Mouse (Mus musculus) right cerebral cortex, adult 2 months (tissue): ENCODE measurements at regions not wholly inside any gene's neighbourhood (a gene's known extent, or its start where the extent isn't known, plus 50 kb on each side); places are given as distances from the start of the nearest gene placed in this dataset.
A peak's percentile ranks its signal among the peaks of the same experiment; 100 is the strongest.

Experiments used
- DNase-seq, 2 experiments: peaks; one replicate each; pipeline ENCODE4 v3.0.0; 2021 to 2022; ENCODE audit warnings: low spot score in 2 of 2

DNA sequence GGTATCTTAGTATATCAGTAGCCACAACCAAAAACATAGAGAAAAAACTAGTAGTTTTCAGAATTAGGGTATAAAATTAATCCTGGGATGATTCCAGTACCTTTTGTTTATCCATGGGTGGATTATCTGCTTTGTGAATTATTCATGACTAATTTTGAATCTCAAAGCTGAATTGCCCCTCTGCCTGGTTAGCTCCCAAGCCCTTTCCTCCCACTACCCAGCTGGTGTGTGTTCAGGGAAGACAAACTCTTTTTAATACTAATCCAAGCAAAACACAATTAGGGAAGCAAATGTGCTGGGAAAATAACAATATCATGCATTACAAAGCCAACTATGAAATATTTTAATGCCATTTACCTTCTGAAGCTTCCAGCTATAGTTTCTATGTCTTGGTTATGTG is 347.4 kb downstream of the Gm43517 start:
- DNase-seq = no peak

DNA sequence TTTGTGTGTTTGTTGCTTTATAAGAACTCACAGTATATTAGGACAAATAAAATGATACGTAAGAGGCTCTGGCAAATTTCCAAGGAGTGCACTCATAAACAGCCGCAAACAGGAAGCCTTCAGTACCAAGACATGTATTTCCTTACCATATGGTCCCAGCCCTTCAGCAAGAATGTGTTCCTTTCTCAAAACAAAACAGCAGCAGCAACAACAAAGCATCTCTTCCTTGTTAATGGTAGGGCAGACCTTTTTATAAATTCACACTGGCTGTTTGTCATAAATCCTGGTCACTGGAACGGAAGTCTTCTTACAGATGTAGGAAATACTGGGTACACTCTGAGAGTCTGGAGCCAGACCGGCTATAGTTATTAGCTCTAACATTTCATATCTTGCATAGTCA is 352.1 kb downstream of the Gm43517 start:
- DNase-seq = no peak

DNA sequence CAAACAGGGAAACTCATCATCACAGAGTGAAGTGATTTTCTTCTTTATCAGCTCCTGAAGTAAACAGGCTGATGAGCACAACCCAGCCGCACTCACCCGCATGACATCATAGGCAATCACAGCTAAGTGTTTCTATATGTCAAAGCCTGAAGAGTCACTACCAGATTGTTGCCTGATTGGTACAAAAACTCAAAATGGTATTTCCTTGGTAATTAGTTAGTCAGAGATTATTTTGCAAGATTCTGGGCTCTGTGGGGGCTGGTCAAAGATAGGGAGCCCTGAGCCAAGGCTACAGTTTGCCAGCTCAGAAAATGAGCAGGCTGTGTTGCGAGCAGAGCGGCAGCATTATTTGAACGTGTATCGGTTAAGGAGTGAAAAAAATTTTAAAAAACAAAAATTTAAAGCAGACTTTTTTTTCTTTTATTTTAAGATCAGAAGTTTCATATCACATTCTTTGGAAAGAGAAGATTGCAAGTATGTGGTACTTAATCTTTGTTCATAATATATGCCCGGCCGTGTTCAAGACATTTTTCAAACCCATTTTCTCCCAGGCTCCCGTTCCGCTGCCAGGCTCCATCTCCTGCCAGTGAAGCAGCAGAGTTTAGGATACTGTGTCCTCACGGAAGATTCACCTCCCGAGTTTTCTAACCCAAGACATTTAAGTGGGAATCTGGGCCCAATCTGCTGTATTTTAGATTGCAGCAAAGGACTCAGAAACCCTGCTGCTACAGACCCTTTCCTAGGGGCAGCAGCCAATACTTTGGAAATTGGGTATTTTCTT is 355.2 kb downstream of the Gm43517 start:
- peak; percentile 23 to 56 for DNase-seq

DNA sequence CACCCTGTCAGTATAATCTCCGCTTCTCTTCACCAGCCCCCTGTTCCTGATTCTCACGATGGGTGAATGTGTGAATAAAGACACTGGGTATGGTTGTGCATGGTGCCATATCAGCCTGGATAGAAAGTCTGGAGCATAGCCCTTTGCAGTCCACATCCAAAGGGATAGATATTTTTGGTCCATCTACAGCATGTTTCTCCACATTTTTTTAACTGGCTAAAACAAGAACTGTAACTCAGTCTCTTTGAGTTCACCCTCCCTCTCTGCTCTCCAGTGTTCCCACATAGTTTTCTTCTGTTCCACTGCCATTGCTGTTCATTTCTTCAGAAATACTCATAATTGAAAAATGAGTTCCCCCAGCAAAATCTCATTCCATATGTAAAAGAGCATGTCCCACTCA is 358.4 kb downstream of the Gm43517 start:
- DNase-seq = no peak

DNA sequence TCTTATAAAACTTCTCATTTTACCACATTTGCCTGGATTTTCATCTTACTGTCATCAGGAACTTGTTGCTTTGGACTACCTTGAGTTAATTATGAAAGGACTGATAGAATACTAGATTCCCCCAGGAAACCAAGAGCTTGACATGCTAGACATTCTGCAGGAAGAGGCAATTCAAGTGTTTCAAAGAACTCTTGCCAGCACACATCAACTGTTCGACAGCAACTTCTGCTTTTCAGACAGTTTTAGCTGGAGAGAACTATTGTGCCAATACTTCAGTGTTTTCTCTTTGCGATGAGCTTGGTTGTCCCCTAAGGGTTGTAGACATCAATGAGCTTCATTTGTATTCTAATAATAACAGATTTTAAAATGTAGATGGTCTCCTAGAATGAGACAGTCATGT is 362.1 kb downstream of the Gm43517 start:
- no peak for DNase-seq

DNA sequence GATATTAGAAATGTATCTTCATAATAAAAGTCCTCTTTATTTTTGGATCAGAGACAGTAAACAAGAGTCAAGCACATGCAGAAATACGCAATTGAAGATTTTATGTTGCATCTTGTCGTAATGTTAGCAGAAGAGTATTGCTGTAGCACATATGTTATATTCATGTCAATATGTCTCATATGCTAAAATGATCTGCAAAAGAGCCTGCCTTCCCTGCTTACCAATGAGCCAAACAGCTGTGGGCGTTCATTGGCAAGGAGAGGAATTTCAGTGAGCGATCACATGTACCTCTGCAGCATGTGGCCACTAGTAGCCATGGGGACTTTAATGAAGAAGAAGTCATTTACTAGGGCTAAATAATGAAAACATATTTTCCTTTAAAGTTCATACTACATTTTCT is 373.4 kb downstream of the Gm43517 start:
- DNase-seq = no peak

DNA sequence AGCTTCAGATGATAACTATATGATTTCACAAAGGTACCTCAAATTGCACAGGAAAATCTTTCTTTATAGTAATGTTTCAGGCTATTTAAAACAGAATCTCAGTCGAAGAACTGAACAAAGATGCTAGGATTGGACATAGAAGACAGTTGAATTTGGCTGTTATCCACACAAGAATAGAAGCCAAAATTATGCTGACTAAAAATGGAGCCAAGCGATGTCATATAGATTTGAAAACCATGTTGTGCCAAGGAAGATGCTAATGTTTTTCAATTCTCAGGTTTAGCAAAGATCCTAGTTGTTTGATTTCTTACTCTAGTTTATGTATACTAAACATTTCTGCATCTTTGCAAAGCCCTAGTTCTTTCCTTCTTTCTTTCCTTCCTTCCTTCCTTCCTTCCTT is 379.6 kb downstream of the Gm43517 start:
- DNase-seq = no peak

DNA sequence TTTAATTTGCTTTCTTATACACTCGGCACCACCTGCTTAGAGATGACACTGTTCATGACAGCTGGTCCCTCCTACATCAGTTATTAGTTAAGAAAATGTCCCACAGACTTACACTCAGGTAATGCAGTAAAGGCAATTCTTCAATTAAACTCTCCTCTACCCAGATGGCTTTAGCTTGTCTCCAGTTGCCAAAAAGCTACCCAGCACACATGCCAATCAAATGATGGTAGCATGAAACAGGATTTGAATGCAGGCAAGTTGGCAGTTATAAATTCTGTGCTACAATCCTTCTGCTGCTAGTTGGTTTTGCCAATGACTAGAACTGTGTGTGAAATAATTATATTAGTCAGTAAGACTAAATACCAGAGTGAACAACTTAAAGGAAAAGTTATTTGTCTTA is 423.4 kb downstream of the Gm43517 start:
- DNase-seq = no peak

DNA sequence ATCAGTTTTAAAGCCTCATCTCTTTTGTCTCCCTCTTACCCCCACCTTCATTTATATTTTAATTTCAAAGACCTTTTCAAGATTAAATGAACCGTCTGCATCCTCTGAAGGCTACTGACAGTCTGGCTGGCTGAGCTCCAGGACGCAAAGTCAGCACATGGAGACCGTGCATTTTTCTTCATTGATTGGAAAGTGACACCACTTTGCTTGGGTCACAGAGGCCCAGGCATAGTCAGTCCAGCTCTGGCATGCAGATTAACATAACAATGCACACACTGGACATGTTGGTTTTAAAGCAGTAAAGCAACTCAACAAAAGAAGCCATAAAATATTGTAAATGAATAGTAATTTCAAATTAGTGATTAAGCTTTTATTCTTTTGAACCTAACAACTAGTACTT is 429.7 kb downstream of the Gm43517 start:
- no peak for DNase-seq

DNA sequence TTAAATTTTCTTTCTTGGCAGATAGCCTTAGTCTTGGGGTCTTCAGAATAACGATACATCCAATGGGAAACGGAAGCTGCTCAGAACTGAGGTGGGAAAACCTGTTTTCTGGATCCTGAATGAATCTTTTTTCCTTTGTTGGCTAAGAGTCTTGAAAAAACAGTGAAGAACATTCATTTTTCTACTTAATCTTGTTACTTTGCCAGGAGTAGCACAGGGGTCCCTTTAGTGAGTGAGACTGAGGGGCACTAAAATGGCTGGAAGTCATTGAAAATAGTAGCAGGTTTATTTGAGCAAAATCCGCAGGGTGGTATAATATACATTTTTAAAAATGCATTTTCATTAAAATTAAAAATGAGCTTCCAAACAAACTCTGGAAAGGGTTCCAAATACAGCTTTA is 442.8 kb downstream of the Gm43517 start:
- no peak for DNase-seq

DNA sequence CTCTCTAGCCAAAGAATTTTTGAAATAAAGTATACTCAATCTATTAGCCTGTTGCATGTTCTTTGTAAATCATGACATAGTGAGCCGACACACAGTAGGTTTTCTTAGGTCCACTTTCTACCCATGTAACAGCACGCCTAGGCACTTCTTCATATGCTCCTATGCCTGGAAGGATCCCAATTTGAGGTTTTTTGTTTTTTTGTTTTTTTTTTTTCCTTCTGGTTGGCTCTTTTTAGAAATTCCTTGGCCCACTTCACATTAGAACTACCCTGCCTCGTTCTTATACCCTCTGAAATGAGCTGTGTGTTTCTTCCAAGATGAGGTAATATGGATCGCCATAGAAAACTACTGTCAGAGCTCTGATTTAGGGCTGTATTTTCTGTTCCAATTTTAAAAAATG is 443.6 kb downstream of the Gm43517 start:
- DNase-seq = no peak

DNA sequence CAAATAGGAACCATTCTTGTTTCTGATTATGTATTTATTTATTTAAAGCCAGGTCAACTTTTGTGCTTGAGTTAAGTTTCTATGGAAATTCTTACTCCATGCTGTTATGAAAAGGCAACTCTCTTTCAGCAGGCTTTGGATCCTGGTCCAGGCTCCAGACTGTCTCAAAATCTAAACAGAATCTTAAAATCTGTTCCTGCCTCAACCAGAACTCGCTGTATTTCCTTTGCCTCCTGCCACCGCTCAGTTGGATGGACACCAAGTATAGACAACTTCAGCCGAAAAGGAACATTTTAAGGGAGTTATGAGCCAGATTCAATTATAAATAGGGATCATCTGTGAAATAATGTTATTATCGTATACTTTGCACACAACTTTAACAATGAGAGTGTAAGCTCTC is 445.7 kb downstream of the Gm43517 start:
- no peak for DNase-seq

DNA sequence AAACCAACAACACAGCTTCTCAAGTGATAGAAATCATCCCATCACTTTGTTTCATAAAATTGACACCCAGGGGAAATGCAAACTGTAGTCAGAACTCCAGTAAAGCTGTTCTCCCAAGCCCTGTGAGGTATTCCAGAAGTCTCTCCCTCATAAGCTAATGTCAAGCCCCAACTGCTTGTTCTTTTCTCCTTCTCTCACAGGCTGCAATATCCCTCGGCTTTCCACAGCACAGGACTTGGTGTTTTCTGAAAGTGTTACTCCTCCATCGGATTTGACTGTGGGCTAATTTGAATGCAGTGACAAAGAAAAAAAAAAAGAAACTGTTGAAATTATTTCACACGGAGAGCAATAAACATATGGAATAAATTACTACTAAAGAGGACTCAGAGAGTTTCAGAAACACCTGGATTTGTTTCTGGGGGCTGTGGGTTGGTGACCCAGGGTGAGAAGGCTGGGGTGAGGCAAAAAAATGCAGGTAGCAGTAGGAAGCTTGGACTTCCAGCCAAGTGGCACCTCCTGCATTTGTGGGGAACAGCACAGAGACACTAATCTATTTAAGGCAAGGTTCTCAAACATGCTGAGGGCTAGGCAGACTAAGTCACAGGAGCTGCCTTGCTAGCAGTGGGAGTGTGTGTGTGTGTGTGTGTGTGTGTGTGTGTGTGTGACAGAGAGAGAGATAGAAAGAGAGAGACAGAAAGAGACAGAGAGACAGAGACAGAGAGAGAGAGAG is 447.3 kb downstream of the Gm43517 start:
- DNase-seq = peak; percentile 18 to 25

DNA sequence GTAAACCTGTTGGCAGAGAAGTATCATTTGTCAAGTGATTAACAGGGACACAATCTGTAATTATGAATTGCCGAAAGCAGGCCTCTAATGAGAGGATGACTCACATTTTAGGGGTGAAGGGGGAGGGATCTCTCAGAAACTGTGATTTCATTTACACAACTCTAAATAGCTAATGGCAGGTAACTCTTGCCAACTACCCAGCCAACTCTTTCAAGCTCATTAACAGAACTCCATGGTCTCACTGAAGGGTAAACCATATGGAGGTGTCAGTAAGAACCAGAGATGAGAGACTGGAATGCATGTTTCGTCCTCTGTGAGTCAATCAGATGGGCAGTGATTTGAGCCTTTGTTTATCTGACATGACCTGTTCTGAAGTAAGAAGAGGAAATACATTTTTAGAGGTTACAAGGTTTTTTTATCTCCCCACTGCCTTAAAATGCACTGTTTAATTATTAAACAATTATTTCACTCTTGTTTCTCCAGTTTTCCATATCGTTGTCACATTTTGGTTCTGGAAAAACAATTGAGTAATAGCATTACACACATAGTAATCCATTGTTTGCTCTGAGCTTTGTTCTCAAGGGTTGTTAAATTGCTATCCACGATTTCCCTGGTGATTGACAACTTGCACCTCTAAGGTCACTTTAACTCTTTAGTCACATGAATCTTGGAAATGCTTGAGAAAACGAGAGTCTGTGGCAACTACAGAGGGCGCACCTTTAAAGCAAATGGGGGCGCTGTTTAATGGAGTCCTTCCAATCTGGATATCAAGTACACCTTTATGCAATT is 451.5 kb downstream of the Gm43517 start:
- no peak for DNase-seq

DNA sequence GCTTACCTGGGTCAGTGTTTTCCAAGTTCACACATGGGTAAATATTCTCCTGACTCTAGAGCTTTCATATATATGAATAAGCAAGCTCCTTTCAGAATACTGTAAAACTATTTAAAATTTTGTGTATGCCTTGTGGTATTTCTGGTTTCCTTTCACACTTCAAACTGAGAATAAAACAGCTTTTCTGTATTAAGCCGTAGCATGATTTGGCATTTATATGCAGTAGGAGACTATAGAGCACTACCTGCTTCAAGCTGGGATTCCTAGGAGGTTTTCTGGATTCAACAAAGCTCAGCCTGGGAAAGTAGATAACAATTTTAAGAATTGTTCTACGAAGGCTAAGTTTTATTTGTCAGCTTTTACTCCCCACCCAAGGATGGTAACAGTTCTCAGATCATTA is 500.5 kb downstream of the Gm43517 start:
- no peak for DNase-seq

DNA sequence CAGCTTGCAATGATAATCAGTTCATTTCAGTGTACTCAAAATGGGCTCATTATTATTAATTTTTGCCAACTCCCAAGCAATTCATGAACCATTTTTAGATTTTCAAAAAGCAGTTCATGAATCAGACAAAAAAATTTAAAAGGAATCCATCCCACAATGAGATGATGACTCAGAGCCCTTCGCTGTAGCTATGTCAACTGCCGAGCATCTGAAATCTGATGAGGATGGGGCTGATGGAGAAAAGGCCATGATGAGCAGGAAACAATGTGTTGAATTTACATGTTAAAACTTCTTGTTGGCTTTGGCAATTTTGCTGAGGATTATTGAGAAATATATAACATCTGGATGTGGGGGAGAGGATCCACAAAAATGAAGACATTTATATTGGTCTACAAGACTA is 502.3 kb downstream of the Gm43517 start:
- DNase-seq = peak in 1 of 2 experiments; percentile 13

DNA sequence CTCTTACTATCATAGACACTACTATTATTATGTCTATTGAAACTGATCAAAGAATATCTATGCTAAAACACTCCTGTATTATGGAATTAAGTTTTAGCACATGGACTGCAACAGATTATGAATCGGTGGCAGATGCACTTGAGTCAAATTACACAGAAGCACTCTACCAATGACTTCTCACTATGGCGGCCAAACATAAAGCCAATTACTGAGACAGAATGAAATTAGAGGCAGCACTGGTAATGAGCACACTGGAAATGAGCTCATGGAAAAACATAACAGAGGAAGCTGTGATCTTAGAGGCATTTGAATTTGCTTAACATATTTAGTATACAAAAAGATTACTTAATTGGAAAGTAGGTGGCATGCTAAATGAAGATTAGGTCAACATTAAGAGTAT is 512.8 kb downstream of the Gm43517 start:
- DNase-seq = no peak

DNA sequence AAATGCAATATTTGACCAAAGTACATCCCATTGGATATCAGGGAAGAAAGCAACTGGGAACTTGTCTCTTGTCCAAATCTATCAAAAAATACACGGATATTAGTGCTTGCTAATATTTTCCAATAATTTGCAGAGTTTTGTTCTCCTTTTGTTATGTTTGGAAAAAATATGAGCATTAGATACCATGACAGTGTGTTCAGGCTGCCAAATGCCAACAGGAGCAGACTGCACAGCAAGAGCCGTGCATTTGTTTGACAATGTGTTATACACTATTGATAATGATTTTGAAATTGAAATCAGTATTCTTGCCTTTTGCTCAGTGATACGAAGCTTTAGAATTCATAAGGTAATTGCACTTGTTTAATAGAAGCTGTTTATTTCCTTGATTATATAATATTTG is 530.7 kb downstream of the Gm43517 start:
- DNase-seq = no peak

DNA sequence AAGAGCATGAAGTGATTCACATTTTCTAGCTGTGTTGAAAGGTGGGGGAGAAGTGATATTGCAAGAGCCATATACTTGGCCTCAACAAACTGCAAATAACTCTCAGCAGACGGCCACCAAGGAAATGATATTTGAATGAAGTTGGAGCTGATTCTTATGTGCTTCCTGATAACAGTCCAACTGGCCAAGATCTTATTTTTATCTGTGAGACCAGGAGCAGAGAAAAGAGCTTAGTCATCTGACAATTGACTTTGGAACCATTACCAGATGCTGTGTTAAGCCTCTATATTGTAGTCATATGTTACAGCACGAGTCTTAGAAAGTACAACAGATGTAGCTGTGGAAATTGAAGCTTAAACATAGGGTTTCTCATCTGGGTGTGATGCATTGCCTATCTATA is 536.6 kb downstream of the Gm43517 start:
- DNase-seq = peak in 1 of 2 experiments; percentile 9

DNA sequence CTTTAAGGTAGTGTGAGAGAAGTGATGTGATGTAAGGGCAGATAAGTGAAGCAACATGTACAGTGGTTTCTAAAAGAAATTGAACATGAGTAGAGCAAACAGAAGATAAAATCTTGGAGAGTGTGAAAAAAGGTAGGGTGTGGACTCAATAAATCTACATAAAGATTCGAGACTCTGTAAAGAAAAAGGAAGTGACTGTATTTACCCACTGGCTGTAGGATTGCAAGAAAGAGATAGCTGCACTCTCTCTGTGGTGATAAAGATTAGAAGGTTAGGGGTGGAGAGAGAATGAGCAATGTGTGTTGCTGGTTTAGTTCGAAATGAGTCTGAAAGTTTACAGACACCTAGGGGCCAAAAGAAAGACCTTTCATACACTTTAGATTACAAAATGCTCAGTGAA is 555.8 kb downstream of the Gm43517 start:
- no peak for DNase-seq

DNA sequence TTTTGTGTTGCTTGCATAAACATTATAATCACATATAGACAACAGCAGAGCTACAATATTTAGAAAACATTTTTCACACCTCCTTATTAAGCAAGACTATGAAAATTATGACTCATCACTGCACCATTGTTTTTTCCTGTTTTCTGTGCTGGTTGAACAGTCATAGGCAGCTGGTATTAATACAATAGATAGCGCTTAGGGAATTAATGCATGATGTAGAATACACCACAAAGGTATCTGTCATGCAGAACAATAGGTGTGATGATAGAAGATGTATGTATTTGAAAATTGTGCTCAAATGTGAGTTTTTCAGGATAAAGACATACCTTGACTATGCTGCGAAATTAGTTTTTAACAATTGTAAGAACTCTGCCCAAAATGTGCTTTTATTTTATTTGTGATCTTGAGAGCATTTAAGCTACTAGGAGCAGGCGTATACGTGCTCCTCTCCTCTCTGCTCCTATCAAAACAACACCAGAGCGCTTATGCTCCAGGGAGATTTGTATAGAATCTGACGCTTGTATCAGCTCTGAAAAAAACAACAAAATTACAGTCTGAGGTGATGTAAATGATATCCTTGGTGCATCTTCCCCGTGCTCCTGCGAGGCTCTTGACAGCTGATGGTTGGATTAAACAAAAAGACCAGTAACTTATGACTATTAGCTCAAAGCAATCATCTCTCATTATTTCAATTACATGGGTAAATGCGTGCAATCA is 560.1 kb downstream of the Gm43517 start:
- DNase-seq = no peak

DNA sequence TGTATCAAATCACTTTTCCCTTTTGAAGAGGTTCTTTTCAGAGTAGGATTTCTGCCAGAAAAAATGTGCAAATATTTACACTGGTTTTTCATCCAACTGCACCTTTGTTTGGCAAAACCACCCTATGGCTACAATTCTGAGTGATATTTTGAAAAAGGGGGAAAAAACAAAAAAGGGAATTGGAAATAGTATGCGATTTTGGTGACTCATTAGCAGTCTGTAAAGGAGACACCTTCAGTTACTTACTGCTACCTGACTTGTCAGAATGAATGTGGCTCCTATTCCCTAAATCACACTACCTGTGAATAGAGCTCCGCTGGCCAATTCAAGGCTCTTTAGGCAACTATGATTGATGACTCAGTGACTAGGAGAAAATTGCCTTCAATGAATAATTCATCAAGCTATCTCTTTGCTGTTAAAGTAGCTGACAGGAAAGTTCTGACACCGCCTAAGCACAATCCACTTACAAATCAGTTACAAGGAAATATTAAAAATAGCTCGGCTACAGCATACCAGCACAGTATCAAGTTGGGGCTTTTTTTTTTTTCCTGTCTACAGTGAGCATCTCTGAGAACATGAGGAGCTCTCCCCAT is 560.8 kb downstream of the Gm43517 start:
- DNase-seq = no peak
